Mouse (Mus musculus) spleen, adult 12 weeks (tissue): ENCODE data around the gene Aldh1a2.

ENCODE experiments used
- DNase-seq: peaks from one replicate; pipeline ENCODE4 v3.0.0; 2022; ENCODE audit warnings: low spot score

Gene Aldh1a2

DNA sequence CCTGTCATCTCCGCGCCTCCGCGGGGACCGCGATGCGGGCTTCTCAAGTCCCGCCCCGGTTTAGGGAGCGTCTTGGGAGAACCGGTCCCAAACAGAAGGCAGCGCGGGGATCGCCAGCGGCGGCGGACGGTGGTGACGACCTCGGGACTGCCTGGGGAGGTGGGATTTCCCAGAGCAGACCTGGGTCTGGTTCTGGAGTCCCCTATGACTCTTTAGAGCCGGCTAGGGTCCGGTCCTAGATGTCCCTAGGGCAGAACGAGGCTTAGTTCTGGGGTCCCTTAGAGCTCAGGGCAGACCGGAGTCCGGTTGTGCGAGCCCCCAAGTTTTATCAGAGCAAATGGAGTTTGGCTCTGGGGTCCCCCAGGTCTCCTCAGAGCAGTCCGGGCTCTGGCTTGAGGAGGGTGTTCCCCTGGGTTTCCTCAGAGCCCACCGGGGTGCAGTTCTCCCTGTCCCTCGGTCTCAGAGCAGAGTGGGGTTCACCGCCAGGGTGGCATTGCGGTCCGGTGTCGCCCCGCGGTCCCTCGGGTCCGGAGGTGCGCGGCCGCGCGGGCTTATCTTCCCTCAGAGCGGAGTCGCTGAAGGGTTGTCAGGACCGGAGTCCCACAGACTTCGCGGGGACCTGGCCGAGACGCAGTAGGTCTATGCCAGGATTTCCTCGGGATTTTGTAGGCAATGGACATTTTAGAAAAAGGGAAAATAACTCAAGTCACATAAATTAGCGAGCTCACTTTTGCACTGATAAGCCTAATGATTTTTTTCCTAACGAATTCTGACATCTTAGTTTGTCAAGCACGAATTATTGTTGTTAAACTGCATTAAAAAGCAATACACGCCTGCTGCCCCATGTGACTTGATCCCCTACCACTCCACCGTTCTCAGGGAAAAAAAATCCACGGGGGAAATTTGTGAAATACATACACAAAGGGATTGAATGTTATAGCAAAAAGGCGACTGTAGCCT, 727 bp downstream of the Aldh1a2 start:
- peak; percentile 9 for DNase-seq

GRCm38 (mm10) chr9:71216996-71217792, 1.6 kb downstream of the Aldh1a2 start:
- DNase-seq: no peak

DNA sequence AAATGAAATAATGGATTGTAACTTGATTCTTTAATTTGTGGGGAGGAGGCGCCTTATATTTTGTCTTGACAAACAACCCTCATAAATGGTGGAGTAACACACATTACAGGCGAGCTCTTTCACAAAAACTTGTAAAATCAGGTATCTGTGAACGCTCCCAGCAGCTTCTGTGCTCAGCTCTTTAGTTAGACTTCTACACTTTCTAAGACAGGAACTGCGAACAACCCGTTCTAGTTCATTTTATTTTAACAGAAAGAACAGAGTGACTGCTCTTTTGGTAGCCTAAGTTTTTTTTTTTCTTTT, 2.2 kb downstream of the Aldh1a2 start:
- DNase-seq: no peak

GRCm38 (mm10) chr9:71219161-71219560, 3.6 kb downstream of the Aldh1a2 start:
- no peak for DNase-seq

DNA sequence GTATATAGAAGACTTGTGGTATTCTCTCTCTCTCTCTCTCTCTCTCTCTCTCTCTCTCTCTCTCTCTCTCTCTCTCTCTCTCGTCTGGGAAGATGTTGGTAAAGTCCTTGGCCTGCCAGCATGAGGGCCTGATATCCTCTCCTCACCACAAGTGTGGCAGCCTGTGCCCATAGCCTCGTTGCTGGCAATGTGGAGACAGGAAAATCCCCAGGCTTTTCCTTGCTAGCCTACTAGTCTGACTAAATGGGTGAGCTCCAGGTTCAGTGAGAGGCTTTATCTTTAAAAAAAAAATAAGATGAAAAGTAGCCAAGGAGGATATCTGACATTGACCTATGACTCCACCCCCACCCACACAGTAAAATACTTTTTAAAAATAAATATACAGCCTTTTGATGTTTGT, 4.8 kb downstream of the Aldh1a2 start:
- DNase-seq: no peak

DNA sequence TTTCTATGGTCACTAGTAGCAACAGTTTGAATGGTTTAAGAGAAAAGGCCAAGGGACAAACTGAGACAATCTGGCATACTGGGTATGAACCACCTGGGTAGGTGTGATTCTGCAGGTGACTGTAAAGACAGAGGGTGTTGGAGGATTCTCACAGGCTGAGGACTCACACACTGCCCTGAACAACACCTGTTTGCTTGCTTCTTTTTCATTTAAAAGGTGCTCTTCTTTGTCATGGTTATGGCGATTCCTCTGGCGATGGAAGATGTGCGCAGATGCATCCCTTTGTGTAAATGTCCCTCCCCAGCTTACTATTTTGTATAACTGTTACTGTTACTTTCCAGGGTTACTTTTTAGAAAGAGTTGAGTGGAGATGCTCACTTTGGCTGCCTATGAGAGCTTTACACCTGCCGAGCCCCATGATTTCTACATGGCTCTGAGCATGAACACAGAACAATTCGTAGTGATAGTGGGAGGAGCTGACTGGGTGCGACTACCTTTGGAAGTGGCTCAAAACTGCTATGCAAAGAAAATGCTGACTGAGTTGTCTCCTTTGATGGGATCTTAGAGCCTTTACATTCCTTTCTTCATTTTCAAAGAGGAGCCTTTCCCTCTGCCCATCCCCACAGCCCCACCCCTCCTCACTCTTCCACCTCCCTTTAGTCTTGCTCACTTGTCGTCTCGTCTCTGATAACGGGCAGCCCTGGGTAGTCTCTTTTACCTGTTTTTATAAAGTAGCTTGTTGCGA, 11.8 kb downstream of the Aldh1a2 start:
- no peak for DNase-seq

GRCm38 (mm10) chr9:71230011-71230410, 14.4 kb downstream of the Aldh1a2 start:
- DNase-seq: no peak

DNA sequence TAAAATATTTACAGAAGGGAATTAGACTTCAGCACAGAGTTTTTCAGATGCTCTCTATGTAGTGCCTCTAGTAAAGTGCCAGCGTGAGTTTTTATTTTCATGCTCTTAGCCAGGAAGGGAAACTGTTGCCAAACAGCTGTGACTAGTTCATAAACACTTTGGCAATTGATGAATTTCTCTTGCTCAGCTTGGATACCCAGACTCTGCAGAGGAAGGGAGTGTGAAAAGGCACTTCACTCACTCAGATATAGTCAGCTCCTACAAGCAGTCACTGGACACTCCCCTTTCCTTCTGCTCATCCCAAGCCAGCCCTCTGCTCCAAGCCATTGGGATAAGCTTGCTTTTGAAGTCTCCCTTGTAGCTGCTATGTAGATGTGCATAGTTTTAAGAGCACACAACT, 21.0 kb downstream of the Aldh1a2 start:
- DNase-seq: no peak

DNA sequence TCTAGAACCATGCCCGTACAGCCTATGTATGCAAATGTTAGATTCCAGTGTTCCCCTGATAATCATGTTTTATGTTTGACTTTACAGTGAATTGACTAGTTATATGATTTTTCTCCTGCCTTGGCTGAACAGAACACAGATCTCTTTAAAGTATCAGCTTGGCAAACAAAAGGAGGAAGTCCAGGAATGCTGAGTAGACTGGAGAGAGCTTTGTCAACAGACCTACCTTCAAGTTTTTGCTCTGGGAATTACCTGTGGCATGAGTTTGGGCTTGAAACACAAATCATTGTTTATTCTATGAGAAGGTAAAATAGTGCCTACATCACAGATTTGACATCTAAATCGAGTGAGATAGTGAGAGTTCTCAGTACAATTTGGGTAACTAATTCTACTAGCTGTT, 24.3 kb downstream of the Aldh1a2 start:
- no peak for DNase-seq

DNA sequence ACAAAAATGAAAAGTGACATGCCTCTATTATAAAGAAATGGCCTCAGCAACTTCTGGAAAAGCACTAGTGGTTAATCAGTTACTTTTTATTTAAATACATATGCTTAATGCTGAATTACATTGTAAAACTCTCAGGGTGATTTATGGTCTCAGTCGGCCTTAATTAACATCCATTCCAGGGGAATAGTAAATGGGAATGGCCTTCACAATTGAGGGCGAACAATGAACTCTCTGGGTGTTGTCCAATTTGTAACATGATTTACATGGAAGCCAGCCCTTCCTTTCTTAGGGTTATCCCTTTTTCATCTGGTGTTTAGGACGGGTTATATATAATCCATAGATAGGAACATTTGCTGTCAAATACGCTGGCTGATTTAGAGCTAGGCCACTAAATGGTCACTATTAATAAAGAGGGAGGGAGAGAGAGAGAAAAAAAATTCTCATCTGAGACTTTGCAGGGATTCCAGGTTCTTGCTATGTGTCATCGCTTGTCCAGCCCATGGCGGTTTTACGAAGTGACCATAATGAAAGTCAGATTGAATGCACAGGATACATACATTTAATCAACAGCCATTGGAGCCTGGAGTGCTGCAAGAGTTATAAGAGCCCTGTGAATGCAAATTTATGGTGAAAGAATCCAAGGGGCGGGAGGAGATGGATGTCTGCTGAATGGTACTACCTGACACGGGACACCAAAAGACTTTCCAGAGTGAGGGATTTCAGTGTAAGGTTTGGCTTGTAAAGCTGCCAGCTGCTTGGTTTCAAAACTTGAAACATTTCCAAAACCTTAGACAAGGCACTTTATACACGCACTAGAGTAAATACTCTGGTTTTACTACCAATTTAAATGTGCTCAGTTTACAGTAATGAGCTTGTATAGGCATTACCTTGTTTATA, 26.2 kb downstream of the Aldh1a2 start:
- no peak for DNase-seq

DNA sequence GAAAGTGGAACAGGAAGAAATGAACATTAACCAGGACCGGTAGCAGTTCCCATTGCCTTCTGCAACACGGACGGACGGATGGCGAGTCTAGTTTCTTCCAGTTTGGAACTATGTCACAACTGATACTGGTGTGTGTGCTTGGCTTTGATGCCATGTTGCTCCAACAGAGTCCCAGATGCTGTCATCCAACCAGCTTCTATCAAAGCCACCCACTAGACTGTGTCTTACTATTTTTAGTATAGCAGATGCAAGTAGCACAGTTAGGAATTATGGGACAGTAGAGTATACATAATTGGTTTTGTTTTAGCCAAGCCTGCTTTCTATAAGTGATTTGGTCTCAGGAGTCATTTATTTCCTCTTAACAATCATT, 26.8 kb downstream of the Aldh1a2 start:
- DNase-seq: no peak

GRCm38 (mm10) chr9:71254380-71254779, 38.8 kb downstream of the Aldh1a2 start:
- DNase-seq: no peak

DNA sequence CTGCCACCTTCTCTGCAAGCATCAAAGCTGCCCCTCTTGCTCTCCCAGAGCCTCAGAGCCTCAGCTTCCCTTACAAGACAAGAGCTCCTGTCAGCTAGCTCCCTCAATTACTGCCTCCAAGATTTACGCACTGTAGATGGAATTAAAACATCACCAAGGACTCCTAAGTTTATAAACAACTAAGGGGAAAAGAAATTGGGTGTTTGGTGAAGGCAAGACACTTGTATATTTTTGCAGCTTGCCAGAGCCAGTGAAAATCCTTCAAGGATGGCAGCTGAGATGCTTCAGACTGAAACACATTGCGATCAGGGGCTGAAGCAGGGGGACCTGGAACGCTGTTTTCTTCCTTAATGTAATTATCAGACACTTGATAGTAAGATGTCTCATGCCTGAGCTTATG, 47.1 kb downstream of the Aldh1a2 start:
- no peak for DNase-seq

GRCm38 (mm10) chr9:71269711-71270110, 54.1 kb downstream of the Aldh1a2 start:
- DNase-seq: no peak

GRCm38 (mm10) chr9:71270205-71270604, 54.6 kb downstream of the Aldh1a2 start:
- no peak for DNase-seq

DNA sequence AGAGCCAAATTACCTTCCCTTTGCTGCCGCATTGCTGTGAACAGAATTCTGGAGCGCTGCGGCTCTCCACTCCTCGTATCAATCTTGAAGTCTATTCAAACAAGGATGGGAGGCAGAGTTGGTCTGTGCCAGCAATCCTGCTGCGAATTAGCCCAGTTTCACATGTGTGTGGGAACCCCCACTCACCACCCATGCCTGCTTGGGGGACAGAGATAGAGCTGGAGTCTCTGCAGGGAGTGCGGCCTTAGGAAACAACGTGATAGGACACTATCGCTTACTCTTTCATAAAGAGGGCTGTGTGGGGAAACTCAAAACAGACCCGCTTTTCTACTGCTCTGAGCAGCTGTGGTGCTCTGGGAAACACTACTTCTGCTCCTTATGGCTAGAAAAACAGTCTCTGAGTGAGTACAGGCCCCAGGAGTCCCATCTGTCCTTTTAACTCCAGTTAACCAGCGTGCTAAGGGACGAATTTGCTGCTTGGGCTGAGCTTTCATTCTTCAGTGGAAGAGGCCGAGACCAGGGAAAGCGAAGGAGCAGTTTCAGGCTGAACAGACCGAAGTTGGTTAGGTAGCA, 60.6 kb downstream of the Aldh1a2 start:
- no peak for DNase-seq

DNA sequence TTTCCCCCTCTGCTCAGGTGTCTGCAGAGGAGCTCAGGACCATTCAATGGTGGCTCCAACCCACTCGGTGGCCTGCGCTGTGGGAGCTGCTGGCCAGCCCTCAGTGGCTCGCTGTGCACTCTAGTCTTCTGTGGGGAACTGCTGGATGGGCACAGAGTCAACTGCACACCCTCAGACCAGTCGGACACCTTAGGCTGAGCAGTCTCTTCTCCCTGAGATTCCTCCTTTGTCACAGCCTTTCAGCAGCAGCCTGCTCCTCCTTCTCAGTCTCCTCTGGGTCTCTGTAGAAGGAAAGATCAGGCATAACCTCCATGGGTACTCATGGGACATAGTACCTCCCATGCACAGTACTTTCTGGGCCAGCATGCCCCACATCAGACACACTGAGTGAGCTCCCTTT, 63.2 kb downstream of the Aldh1a2 start:
- DNase-seq: no peak

DNA sequence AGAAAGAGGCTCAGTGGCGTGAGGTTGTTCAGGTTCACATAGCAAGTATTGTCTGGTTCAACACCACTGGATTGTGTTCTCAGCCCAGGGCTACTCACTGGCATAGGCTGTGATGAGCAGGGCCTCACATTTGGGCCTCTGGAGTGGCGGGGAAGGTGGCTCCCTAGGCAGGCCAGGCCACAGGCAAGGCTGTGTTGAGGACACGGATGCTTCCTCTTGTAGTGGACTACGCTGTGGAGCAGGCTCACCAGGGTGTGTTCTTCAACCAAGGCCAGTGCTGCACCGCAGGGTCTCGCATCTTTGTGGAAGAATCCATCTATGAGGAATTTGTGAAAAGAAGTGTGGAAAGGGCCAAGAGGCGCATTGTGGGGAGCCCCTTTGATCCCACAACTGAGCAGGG, 67.6 kb downstream of the Aldh1a2 start:
- no peak for DNase-seq

DNA sequence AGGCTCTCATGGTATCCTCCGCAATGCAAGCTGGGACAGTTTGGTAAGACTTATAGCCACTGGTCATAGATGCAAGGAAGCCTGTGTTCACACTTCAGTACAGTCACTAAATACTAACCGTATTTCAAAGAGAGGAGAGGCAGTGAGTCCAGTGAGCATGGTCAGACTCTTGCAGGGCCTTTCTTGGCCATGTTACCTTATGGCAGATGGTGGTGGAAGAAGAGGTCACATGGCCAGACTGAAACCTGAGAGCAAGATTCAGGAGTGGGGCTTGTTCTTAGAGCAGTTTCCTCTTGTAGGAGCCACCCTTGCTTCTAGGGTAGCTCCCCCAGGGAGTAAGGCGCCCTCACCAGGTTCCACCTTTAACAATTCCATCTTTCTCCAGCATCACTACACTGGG, 69.6 kb downstream of the Aldh1a2 start:
- no peak for DNase-seq

GRCm38 (mm10) chr9:71286420-71286819, 70.8 kb downstream of the Aldh1a2 start:
- no peak for DNase-seq

GRCm38 (mm10) chr9:71288738-71289137, 73.1 kb downstream of the Aldh1a2 start:
- no peak for DNase-seq
